Mouse (Mus musculus) ES-CJ7 (cell line): ENCODE results near the gene Zfp940.
"Not testable (repeated sequence)": the region's sequence is repeated elsewhere in the genome, so short reads cannot be mapped to it uniquely, and the experiment has no call there.

ENCODE experiments used
- DNase-seq: peaks from one replicate; pipeline ENCODE4 v3.0.0; 2011; ENCODE audit warnings: low read depth, low spot score

Zfp940 gene

DNA sequence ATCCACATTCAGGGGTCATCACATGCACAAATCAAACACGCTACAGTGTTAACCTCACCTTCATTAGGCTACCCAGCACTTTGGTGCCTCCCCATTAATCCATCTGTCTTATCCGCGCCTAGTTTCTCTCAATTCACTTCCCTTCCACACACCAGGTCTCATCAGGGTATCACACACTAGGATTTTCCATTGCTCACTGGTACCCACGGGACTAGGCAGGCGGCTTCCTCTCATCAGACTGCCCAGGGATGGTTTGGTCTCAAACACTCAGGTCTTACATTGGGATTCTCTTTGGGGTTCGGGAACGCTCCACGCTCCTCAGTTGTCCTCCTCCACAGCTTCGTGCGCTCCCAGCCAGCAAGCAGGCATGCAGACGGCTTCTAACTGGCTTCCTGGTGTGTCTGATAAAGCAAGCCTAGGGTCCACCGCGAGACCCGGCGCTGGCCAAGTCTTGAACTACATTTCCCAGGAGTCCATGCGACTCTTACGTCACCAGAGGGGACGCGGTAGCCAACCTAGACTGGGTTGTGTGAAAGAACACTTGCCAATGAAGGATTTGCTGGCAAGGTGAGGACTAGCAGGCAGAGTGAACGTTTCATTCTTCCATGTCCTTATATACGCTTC, at the start of gene Zfp940:
TSS of gene Zfp940 (minus strand) at position 451 of the 624 bp plus-strand sequence.
- DNase-seq = peak; percentile 90

DNA sequence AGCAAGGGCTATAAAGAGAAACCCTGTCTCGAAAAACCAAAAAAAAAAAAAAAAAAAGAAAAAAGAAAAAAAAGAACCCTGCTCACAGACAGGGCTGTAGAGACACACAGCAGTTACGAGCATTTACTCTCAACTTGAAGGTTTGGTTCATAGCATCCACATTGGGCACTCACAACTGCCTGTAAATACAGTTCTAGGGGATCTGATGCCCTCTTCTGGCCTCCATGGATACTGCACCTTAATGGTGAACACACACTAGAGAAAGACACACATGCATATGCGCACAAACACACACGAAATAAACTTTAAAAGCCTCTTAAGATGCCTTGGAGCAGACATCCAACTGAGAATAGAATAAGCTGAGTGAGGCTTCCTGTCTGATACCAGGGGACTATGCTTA, 44.9 kb upstream of the Zfp940 start:
- DNase-seq = peak; percentile 56

DNA sequence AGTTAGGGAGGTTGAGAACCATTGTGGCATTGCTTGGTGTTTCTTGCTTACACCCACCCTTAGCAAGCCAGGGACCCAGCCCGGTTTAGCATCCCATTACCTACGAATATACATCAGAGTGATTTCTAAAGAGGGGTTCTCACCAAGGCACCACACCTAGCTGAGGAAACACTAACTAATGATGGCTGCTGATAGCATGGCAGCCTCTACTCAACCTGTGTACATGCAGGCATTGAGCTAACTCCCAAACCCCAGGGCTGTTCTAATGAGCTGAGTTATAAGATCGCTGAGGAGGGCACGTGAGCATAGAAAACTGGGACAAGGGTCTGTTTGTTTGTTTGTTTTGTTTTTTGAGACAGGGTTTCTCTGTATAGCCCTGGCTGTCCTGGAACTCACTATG, 39.3 kb upstream of the Zfp940 start:
- no peak for DNase-seq

DNA sequence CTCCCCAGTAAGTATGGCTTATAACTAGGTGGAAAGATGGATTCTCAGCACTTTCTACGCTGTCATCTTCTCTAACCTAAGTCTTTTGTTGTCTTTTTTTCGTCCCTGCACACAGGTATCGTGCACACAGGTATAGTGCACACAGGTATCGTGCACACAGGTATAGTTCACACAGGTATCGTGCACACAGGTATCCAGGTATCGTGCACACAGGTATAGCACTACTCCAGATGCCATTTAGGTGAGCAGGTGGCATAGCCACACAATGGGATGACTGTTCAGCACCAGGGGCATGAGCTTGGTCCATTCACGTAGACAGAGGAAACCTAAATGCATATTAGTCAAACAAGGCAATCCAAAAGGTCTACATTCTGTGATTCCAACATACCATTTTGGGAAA, 37.0 kb upstream of the Zfp940 start:
- no peak for DNase-seq

DNA sequence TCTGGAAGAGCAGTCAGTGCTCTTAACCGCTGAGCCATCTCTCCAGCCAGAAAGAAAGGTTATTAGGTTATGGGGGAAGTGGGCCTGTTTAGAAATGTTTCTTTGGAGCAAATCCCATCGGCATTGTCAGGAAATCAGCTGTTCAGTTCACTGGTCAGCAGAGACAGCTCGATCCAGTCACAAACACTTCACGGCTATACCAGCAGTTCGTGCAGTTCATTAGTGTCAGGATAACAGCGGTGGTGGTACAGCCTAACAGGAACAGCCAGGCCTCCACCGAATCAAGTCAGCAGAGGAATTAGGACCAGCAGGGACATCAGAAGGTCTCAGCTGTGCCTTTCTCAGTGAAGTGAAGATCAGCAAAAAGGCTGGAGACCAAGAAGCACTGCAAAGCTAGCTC, 27.4 kb upstream of the Zfp940 start:
- DNase-seq = no peak

DNA sequence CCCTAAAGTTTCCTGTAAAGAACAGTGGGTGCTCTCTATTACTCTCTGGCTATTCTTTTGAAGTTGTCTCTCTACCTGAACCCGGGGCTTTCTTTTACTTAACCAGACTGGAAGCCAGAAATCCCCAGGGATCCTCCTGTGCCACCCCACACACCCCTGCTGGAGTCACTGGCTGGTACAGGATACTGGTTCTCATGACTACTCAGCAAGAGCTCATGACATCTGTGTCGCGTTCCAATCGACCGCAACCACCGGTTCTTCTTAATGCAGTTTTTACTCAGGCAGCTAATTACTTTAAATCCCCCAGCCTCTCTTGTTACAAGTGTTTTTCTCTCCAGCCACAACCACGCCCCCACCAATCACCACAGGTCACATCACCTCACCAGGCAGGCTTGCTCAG, 26.6 kb upstream of the Zfp940 start:
- no peak for DNase-seq

DNA sequence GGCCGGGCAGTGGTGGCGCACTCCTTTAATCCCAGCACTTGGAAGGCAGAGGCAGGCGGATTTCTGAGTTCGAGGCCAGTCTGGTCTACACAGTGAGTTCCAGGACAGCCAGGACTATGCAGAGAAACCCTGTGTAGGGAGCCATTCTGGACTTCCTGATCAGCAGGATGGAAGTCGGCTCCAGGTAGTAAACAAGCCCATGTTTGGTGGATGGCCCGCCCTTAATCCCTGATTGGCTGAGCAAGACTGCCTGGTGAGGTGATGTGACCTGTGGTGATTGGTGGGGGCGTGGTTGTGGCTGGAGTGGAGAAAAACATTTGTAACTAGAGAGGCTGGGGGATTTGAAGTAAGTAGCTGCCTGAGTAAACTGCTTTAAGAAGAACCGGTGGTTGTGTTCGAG, 24.1 kb upstream of the Zfp940 start:
- DNase-seq = not testable (repeated sequence)

DNA sequence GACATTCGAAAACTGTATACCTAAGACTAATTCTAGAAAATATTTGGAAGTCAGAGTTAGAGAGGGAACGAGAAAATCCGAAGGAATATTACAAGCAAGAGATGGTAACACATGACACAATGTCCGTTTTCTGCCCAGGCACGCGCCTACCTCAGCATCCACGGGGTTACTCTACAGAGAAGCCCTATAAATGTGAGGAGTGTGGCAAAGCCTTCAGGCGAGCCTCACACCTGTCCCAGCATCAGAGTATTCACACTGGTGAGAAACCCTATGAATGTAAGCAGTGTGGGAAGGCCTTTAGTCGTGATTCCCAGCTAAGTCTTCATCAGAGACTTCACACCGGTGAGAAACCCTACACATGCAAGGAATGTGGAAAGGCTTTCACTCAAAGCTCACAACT, 20.8 kb upstream of the Zfp940 start:
- DNase-seq = no peak

DNA sequence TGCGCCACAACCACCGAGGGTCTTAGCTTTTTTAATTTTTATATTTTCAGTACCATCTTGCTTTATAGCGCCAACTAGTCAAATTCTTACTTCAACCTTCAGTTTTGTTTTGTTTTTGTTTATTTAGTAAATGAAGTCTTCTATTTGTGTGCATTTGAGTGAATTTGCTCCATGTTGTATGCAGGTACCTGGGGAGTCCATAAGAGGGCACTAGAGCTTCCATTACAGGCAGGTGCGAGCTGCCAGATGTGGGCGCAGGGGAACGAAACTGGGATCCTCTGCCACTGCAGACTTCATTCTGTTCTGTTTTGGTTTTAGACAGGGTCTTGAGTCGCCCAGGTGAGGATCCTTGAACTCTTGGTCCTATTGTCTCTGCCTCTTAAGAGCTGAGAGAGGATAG, 8.2 kb upstream of the Zfp940 start:
- DNase-seq = peak; percentile 79

DNA sequence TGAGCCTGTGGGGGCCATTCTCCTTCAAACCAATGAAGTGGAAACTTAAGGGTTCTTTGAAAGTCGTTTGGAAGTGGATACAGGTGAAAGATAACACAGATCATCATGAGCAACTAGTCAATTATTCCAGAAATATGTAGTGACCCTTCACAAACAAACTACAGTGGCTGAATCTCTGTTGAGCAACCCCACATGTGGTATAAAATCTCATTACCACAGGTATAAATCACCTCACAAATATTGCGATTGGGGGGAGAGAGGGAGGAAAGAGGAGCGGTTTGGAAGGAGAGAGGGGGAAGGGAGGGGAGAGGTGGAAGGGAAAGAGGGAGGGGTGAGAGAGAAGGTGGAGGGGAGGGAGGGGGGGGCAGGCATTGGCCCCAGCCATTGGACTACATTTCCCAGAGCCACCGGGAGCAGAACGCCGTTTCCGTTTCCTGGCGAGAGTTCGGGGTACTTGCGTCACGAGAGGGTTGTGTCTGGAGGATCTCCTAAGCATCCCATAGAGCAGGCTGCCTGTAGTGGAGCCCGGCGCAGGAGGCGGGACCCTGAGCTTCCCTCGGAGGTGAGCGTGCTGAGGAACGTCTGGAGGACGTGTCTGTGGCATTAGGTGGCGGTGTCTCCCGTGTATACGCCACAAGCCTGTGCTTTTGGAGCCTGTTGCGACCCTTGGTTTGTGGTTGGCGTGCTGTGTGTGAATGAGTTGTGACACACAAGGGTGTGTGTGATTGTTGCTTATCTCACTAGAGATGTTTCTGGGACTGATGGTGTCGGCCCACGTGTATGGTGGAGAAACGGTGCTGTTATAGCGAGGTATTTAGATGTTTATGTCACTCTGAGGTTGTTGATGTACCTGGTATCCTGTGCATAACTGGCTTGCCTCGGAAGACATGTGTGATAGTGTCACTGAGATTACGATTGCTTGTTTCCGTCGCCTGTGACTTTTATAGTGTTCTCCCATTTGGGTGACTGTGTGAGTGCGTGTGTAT, 6.4 kb upstream of the Zfp940 start, which contains the start of gene Zfp420:
TSS of gene Zfp420 (plus strand) at position 448 of the 986 bp plus-strand sequence.
- DNase-seq = peak; percentile 96

DNA sequence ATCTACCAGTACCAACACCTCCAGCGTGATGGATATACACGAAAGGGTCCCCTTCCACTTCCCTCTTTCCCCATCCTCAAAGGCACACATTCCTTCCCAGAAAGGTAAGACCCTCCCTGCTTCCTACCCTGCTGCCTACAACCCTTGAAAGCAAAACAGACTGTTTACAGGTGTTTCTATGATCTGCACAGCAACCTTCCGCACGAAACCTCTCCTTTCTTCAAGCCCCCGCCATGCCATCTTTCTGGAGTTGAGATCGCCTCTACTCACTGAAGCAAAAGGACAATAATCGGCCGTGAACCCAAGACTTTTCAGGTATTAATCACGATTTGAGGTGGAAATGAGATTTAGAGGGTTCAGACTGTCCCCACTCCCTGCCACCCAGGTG, 644 bp downstream of the Zfp940 start:
- DNase-seq = no peak

DNA sequence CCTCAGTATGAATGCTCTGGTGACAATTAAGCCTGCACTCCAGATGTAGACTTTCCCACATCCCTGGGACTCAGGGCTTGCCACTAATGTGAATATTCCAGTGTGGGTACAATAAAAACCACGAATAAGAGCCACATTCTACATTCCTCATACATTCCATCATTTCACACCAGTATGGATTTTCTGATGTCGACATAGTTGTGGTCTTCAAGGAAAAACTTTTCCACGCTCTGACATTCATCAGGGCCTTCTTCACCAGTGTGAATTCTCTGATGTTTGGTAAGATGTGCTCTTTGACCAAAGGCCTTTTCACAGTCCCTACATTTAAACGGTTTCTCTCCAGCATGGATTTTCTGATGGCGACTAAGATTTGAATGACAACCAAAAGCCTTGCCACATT, 8.9 kb downstream of the Zfp940 start:
- no peak for DNase-seq

DNA sequence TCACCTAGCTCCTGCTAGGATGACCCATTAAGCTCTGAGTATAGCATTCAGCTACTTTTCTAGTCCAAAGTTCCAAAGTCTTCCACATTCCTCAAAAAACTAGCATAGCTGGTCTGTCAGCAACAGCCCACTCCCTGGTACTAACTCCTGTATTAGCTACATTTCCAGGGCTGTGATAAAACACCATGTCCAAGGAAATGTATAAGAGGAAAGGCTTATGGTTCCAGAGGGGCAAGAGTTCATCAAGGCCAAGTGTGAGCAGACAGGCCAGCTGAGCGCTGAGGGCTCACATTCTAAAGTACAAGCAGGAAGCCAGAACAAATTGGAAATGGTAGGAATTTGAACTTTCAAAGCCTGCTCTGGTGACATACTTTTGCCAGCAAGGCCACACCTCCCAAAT, 11.4 kb downstream of the Zfp940 start:
- no peak for DNase-seq

DNA sequence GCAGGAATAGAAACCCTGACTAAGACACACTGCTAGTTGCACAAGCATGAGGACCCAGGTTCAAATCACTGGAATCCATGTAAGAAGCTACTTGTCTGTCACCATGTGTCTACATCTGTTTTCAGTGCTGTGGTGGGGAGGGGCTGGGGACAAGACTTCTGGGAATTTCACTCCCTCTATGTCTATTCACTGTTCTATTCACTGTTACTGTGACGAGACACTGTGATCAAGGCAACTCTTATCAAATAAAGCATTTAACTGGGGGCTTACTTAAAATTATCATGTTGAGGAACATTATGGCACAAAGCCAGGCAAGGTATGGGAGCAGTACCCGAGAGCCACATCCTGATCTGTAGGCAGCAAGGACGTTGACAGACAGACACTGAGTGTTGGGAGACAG, 14.2 kb downstream of the Zfp940 start:
- no peak for DNase-seq

DNA sequence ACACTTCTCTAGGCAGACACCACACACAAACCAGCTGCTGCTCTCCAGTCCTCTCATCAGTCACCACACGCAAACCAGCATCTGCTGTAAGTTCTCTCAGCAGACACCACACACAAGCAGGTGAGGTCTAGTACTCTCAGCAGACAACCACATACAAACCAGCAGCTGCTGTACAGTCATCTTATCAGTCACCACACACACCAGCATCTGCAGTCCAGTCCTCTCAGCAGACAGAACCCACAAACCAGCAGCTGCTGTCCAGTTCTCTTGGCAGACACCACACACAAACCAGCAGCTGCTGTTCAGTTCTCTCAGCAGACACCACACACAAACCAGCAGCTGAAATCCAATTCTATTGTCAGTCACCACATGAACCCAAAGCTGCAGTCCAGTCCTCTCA, 16.7 kb downstream of the Zfp940 start:
- no peak for DNase-seq

DNA sequence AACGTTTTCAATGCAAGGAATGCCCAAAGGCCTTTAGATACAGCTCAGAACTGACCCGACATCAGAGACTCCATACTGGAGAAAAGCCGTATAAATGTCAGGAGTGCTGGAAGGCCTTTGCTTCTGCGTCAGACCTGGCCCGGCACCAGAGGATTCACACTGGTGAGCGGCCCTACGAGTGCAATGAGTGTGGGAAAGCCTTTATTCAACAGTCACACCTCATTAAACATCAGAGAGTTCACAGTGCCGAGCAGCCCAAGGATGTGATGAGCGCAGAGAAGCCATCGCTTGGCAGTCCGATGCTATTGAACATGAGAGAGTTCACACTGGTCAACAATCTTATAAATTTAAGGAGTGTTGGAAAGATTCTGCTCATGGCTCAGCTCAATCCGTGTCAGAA, 23.7 kb downstream of the Zfp940 start:
- no peak for DNase-seq

DNA sequence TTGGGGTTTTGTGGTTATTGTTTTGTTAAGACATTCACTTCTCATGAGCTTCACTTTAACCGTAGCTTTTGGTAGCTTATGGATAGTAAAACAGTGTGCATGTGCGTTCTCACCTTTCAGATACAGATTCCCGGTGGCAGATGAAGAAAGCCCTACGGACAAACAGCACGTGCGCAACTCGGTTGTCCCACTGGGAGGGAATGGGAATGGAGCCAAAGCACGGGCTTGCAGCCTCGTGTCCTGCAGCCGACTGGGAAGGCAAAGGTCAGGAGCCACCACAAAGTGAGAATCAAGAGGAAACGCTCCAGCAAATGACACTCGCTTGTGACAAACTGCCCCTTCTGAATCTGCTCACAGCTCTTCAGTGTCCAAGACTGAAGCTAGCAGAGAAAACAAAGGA, 25.5 kb downstream of the Zfp940 start:
- DNase-seq = no peak

DNA sequence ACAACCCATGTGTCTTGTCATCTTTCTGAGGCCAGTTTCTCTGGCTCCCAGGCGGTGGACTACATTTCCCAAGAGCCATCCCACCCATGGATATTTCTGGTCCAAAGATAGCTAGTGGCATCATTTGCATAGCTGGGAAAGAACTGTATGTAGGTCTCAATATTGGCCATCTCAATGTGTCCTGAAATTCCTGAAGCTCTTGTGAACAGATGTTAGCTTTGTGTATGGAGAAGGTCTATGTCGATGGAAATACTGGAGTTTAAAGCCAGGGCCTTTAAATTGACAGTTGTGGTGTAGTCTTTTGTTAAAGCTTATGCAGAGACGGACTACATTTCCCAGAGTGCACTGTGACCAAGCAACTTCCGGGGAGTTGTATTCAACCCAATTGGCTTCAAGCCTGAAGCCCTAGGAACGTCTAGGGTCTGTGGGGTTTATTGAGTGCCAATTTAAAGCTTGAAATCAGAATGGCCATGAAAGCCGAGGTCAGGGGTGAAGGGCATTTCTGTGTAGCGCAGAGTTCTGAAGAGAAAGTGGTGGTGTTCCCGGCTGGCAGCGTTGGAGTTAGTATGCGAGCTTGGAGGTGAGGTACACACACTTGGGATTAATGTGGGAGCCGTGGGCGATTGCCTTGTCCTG, 34.7 kb downstream of the Zfp940 start:
- peak; percentile 78 for DNase-seq

DNA sequence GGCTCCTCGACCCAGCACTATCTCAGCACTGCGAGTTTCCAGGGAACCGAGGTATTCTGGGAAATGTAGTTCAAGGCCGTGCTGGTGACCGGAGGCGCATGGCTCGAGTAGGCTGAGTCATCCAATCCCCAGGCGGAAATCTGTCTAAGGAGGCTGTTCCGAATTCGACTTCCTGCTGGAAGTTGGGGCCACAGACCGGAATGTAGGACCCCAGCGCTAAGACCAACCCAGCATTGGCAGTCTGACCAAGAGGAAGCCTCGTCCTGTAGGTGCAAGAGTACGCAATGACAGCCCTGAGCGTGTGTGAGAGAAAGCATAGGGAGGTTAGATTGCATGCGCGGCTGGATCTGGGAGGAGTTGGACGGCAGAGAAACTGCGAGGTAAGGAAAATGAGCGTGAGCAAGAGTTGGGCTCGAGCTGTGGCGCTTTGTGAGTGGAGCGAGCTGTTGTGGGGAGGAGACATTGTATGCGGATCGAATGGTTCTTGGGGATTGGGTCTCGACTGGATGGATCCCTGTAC, 37.5 kb downstream of the Zfp940 start, which contains the start of gene Zfp790:
TSS of gene Zfp790 (plus strand) at position 205 of the 520 bp plus-strand sequence.
- DNase-seq = peak; percentile 98

DNA sequence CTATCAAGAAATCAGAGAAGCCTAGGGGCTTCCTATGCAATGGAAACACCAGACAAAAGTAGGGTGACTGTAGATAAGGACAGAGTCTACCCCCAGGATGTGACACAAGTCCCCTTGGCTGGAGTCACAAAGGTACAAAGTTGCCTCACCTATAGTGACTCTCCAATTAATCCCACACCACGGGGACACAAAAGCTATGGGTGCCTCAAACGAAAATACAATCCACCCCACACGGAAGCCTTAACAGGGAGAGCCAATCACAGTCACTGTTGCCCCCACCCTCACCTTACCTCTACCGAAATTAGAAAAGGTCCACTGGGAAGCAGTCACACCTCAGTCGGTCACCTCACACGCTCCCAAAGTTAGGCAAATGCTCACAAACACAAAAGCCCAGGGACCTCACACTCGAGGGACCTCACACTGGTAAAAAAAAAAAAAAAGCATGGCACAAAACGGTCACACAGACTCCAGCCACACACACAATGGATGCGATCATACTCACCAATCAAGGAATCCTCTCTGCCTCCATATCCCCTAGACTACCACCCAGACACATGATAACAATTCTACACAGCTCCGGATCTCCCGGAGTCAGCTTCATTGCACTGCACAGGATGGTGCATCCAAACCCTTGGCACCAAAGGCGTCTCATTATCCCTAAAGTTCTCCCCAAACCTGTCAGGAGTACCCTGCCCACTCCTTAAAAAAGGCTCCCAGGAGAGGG, 38.2 kb downstream of the Zfp940 start:
- no peak for DNase-seq

DNA sequence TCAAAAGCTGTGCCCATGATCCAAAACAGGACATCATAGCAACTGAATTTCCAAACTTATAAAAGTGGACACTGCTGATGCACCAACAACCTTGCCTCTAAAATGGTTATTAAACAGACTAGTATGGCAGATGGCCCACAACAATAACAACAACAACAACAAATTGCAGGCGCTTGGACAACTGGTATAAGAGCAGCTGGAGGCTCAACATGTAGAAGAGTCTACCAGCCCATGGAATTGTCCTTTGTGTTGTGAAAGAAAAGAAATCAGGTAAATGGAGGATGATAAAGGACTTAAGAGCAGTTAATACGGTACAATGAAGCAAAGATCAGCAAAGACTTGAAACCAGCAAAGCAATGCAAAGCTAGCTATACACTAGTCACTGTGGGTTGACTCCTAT, 39.1 kb downstream of the Zfp940 start:
- no peak for DNase-seq
